Mouse (Mus musculus) hindbrain, embryonic 13.5 days (tissue): Measurements from ENCODE around the gene Atp6v1g3. TPM values are rescaled to one million over a fixed set of nuclear protein-coding genes. Genes with fewer than 3 reads are reported as not detected.

Experiments used
- ATAC-seq: fragments of 200-750 bp; cut with Nextera tagmentation; 2 replicates; pipeline ENCODE4 v1.8.0; 2017; ENCODE audit warnings: moderate TSS enrichment; ENCODE audit not compliant: low FRiP score
- H3K27ac ChIP-seq: fragments of 300-500 bp; sonication (generic); 2 replicates; pipeline ENCODE4 v1.5.1; 2015; ENCODE audit warnings: inconsistent platforms, mild to moderate bottlenecking, moderate library complexity
- H3K27me3 ChIP-seq: fragments of 300-500 bp; sonication (generic); 2 replicates; pipeline ENCODE4 v1.6.1; 2015; ENCODE audit warnings: mild to moderate bottlenecking, inconsistent platforms
- H3K36me3 ChIP-seq: fragments of 300-500 bp; sonication (generic); 2 replicates; pipeline ENCODE4 v1.6.1; 2015; ENCODE audit warnings: mild to moderate bottlenecking, inconsistent platforms
- H3K4me1 ChIP-seq: fragments of 300-500 bp; sonication (generic); replicated peaks from 2 replicates; pipeline ENCODE4 v1.6.1; 2015; ENCODE audit warnings: inconsistent platforms
- H3K4me2 ChIP-seq: fragments of 300-500 bp; sonication (generic); 2 replicates; pipeline ENCODE4 v1.6.1; 2015; ENCODE audit warnings: inconsistent platforms, mild to moderate bottlenecking, moderate library complexity
- H3K4me3 ChIP-seq: fragments of 300-500 bp; sonication (generic); 2 replicates; pipeline ENCODE4 v1.5.1; 2015; ENCODE audit warnings: mild to moderate bottlenecking, inconsistent platforms
- H3K9ac ChIP-seq: fragments of 300-500 bp; sonication (generic); 2 replicates; pipeline ENCODE4 v1.6.1; 2015; ENCODE audit warnings: mild to moderate bottlenecking, inconsistent platforms
- H3K9me3 ChIP-seq: fragments of 300-500 bp; sonication (generic); 2 replicates; pipeline ENCODE4 v1.6.1; 2016; ENCODE audit warnings: inconsistent platforms
- WGBS: fragments of 180-500 bp; shearing (Covaris S2); methylation state at CpG from one replicate; pipeline ENCODE4 v1.1.7; 2015; 5-methylcytosine and 5-hydroxymethylcytosine counted together
- polyA plus RNA-seq: library from polyadenylated mRNA; unstranded; fragments of >200 nt; fragmentation: Nextera tagmentation; extraction: Ambion mirVana; gene quantifications from 2 replicates; pipeline ENCODE4 v1.2.1, GENCODE M21; 2015

Atp6v1g3 gene
- polyA plus RNA-seq, 1 experiment from 2014 or later: not detected

DNA sequence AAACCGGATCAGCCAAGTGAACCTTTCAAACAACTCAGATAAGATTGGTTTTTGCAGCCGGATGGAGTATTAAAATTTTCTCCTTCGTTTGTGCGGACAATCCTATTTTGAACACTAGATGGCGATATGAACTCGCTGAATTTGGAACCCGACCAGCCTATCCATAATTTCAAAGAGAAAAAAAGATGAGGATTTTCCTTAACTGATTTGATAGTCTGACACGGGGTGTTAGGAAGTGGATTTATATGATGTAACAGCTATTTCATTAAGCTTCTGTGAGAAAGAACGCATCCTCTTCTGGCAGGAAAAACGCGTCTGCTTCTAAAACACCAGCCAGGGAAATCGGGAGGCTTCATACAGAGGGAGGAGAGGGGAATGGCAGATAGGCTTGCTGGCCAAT lies 54.8 kb downstream of the Atp6v1g3 start:
- H3K27me3 ChIP-seq: 0 out of 2 replicates have a peak, but pooled peaks cover 3% of the 10 kb centered on the region
- H3K9me3 ChIP-seq: no peaks in the 10 kb centered on the region
- H3K4me3 ChIP-seq: no peak overlapping the region
- 12% methylated on average over 12 of the region's 12 CpGs for whole genome bisulfite sequencing
- no peak overlapping the region for H3K27ac ChIP-seq
- peaks cover 15% of the 10 kb centered on the region for H3K4me1 ChIP-seq
- no peak overlapping the region for H3K9ac ChIP-seq
- peak overlapping the region; percentile 32 for H3K4me2 ChIP-seq
- ATAC-seq: no peak
- no peaks in the 10 kb centered on the region for H3K36me3 ChIP-seq

DNA sequence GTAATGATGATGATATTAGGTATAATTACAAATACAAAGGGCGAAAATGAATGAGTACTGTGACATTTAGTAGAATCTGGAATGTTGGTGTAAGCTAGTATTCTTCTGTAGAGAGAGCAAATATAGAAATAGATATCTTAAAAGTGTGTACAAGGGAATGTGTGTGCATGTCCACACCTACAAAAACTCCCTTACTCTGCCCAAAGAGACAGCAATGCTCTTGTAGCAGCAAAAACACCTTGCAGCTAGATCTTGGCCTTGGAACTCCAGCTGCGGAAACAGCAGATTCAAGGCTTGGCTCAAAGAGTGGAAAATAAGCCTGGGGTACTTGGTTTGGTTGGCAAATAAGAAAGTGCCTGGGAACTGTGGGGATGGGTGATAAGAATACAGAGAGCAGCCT lies 57.0 kb downstream of the Atp6v1g3 start:
- ATAC-seq: no peak
- no peak overlapping the region for H3K4me2 ChIP-seq
- 0 out of 2 replicates have a peak, but pooled peaks cover 3% of the 10 kb centered on the region for H3K27me3 ChIP-seq
- no peak overlapping the region for H3K9ac ChIP-seq
- peaks cover 14% of the 10 kb centered on the region for H3K4me1 ChIP-seq
- WGBS: 95% methylated on average over 2 of the region's 2 CpGs
- H3K4me3 ChIP-seq: no peak overlapping the region
- no peaks in the 10 kb centered on the region for H3K36me3 ChIP-seq
- H3K27ac ChIP-seq: no peak overlapping the region
- H3K9me3 ChIP-seq: no peaks in the 10 kb centered on the region

DNA sequence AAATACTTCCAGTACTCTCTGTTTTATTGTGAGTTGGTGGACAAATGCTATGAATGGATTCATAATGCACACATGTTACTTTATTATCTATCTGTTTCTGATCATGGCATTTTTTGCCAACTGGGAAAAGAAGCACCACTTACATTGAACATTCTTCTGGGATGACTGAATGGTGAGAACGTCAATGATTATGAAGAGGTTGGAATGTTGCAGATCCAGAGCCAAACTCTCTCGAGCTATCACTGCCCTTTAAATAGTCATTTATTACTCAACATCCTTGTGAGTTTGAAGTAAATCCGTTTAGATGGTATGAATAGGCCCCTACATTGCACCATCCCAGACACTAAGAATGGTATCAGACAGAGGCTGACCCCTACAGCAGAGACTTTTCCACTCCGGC lies 58.1 kb downstream of the Atp6v1g3 start:
- Histone ChIP-seq H3K9me3 (no peaks in the 10 kb centered on the region), H3K27ac (no peak overlapping the region), H3K9ac (no peak overlapping the region), H3K36me3 (no peaks in the 10 kb centered on the region), H3K4me2 (no peak overlapping the region), H3K4me3 (no peak overlapping the region), H3K4me1 (peaks cover 4% of the 10 kb centered on the region), H3K27me3 (0 out of 2 replicates have a peak, but pooled peaks cover 3% of the 10 kb centered on the region)
- 85% methylated on average over 4 of the region's 4 CpGs for WGBS
- ATAC-seq: no peak

DNA sequence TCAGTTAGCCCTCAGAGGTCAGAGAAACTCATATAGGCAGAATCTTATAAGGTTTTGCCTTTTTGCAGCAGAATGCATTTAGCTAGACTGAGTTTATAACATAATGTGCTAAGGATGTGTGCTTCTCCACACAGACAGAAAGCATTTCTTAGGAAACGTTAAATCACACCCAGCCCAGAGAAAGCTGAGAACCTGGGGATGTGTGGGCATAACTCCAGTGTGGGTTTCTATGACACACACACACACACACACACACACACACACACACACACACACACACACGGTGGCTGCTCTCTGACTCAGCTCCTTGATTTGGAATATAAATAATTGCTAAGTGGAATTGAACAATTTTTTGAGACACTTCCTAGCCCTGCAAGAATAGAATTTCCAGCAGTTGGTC lies 61.2 kb downstream of the Atp6v1g3 start:
- no peak for ATAC-seq
- Histone ChIP-seq H3K9ac (no peak overlapping the region), H3K27ac (no peak overlapping the region), H3K27me3 (no peaks in the 10 kb centered on the region), H3K4me3 (no peak overlapping the region), H3K36me3 (no peaks in the 10 kb centered on the region), H3K4me1 (no peaks in the 10 kb centered on the region), H3K9me3 (no peaks in the 10 kb centered on the region), H3K4me2 (no peak overlapping the region)
- WGBS: 66% methylated on average over 2 of the region's 2 CpGs

DNA sequence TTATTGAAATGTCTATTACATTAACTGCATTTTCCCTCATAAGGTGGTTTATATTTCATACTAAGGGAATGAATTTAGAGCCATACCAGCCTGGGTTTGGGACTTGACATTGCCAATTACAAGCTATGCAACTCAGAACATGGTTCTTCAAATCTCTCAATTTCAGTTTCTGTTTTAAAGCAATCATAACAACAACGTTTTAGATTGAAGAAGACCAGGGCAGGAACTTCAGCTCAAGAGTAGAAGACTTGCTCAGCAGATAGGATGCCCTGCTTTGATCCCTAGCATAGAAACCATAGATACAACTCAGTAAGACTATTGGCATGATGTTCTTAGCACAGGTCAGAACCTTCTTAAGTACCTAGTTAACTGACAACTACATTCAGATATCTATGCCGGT lies 63.9 kb downstream of the Atp6v1g3 start:
- no peak overlapping the region for H3K27ac ChIP-seq
- H3K36me3 ChIP-seq: no peaks in the 10 kb centered on the region
- H3K4me2 ChIP-seq: no peak overlapping the region
- H3K4me3 ChIP-seq: no peak overlapping the region
- no peaks in the 10 kb centered on the region for H3K27me3 ChIP-seq
- H3K9me3 ChIP-seq: no peaks in the 10 kb centered on the region
- ATAC-seq: no peak
- H3K9ac ChIP-seq: no peak overlapping the region
- WGBS: 84% methylated on average over 2 of the region's 2 CpGs
- no peaks in the 10 kb centered on the region for H3K4me1 ChIP-seq

Other genes with a start within 250 kb of the Atp6v1g3 start
- 0.88 and 1.1 TPM in 2 replicates for gene Ptprc, start 98.0 kb upstream of the Atp6v1g3 start, polyA plus RNA-seq